Mouse (Mus musculus): Measurements from ENCODE around the gene Mag. TPM values are rescaled to one million over a fixed set of nuclear protein-coding genes. Genes with fewer than 3 reads are reported as not detected.
"Not testable (repeated sequence)": the region's sequence is repeated elsewhere in the genome, so short reads cannot be mapped to it uniquely, and the experiment has no call there.

Mag gene
- polyA plus RNA-seq, 1 experiment from 2014 or later = 0.34 TPM

- Histone ChIP-seq H3K9ac (no peak overlapping the region), H3K4me2 (no peak overlapping the region), H3K9me3 (no peaks in the 10 kb centered on the region), H3K36me3 (replicated peaks) (peaks cover 68% of the 10 kb centered on the region), H3K4me1 (peaks cover 24% of the 10 kb centered on the region), H3K27ac (no peak overlapping the region), H3K4me3 (replicated peaks) (no peak overlapping the region), H3K27me3 (no peaks in the 10 kb centered on the region)
- 92% methylated on average over 3 of the region's 3 CpGs for WGBS
- no peak for ATAC-seq (ENCODE audit: low FRiP score)
These were observed 39.4 kb upstream of the Mag start for GRCm38 (mm10) chr7:30954036-30954435.

GRCm38 (mm10) chr7:30953459-30953858, 38.8 kb upstream of the Mag start:
- Histone ChIP-seq H3K36me3 (replicated peaks) (peaks cover 66% of the 10 kb centered on the region), H3K27me3 (no peaks in the 10 kb centered on the region), H3K4me3 (replicated peaks) (no peak overlapping the region), H3K4me2 (no peak overlapping the region), H3K4me1 (peaks cover 23% of the 10 kb centered on the region), H3K27ac (no peak overlapping the region), H3K9me3 (no peaks in the 10 kb centered on the region), H3K9ac (no peak overlapping the region)
- ATAC-seq (ENCODE audit: low FRiP score) = no peak
- 87% methylated on average over 6 of the region's 6 CpGs for WGBS

- H3K36me3 ChIP-seq (replicated peaks) = peaks cover 63% of the 10 kb centered on the region
- no peak for ATAC-seq (ENCODE audit: low FRiP score)
- no peak overlapping the region for H3K9ac ChIP-seq
These were observed 38.0 kb upstream of the Mag start for GRCm38 (mm10) chr7:30952441-30953265.

GRCm38 (mm10) chr7:30949902-30950301, 35.2 kb upstream of the Mag start:
- not testable (repeated sequence) for H3K9ac ChIP-seq; H3K4me1 ChIP-seq; H3K27me3 ChIP-seq; H3K27ac ChIP-seq; H3K4me3 ChIP-seq (replicated peaks); H3K4me2 ChIP-seq; H3K9me3 ChIP-seq; ATAC-seq (ENCODE audit: low FRiP score)
- peaks cover 76% of the 10 kb centered on the region for H3K36me3 ChIP-seq (replicated peaks)
- WGBS = 87% methylated on average over 3 of the region's 3 CpGs

More at GRCm38 (mm10) chr7:30952441-30953265, 38.0 kb upstream of the Mag start:
- H3K27ac ChIP-seq = no peak overlapping the region
- no peak overlapping the region for H3K4me2 ChIP-seq
- no peak overlapping the region for H3K4me3 ChIP-seq (replicated peaks)
- H3K4me1 ChIP-seq = peaks cover 15% of the 10 kb centered on the region
- no peaks in the 10 kb centered on the region for H3K9me3 ChIP-seq
- H3K27me3 ChIP-seq = no peaks in the 10 kb centered on the region
- WGBS = 93% methylated on average over 16 of the region's 16 CpGs

- Histone ChIP-seq H3K9ac (no peak overlapping the region), H3K4me1 (no peaks in the 10 kb centered on the region), H3K4me3 (replicated peaks) (no peak overlapping the region), H3K4me2 (no peak overlapping the region), H3K27me3 (no peaks in the 10 kb centered on the region), H3K36me3 (replicated peaks) (peaks cover 37% of the 10 kb centered on the region), H3K9me3 (no peaks in the 10 kb centered on the region), H3K27ac (no peak overlapping the region)
- 0 out of 2 replicates have a peak, but pooled peaks have one; percentile 23 for ATAC-seq (ENCODE audit: low FRiP score)
- 97% methylated on average over 7 of the region's 7 CpGs for WGBS
These were observed 31.2 kb upstream of the Mag start for GRCm38 (mm10) chr7:30945876-30946275.

- 0 out of 2 replicates have a peak, but pooled peaks have one; percentile 23 for ATAC-seq (ENCODE audit: low FRiP score)
- not testable (repeated sequence) for H3K27me3 ChIP-seq; H3K4me1 ChIP-seq; H3K27ac ChIP-seq; H3K9ac ChIP-seq; H3K9me3 ChIP-seq; H3K4me2 ChIP-seq; H3K4me3 ChIP-seq (replicated peaks)
- peaks cover 33% of the 10 kb centered on the region for H3K36me3 ChIP-seq (replicated peaks)
- WGBS = 94% methylated on average over 7 of the region's 7 CpGs
These were observed 30.8 kb upstream of the Mag start for GRCm38 (mm10) chr7:30945466-30945865.

GRCm38 (mm10) chr7:30944706-30945105, 30.0 kb upstream of the Mag start:
- H3K9me3 ChIP-seq; H3K27ac ChIP-seq; H3K4me2 ChIP-seq; H3K9ac ChIP-seq; ATAC-seq (ENCODE audit: low FRiP score); H3K4me3 ChIP-seq (replicated peaks); H3K27me3 ChIP-seq; H3K4me1 ChIP-seq: not testable (repeated sequence)
- WGBS = 82% methylated on average over 2 of the region's 2 CpGs
- H3K36me3 ChIP-seq (replicated peaks) = peaks cover 26% of the 10 kb centered on the region

GRCm38 (mm10) chr7:30943909-30944635, 29.4 kb upstream of the Mag start, which contains the start of gene Hamp:
Gene Hamp (minus strand): TSS chr7:30944032.
- Histone ChIP-seq H3K9ac (no peak within 1 kb of the TSS), H3K4me2 (no peak within 1 kb of the TSS), H3K4me3 (replicated peaks) (no peak within 1 kb of the TSS), H3K27me3 (no peaks in the 10 kb centered on the region), H3K4me1 (no peaks in the 10 kb centered on the region), H3K27ac (no peak within 1 kb of the TSS), H3K36me3 (replicated peaks) (peaks cover 20% of the 10 kb centered on the region), H3K9me3 (no peaks in the 10 kb centered on the region)
- 73% methylated on average over 9 of the region's 9 CpGs for WGBS
- ATAC-seq (ENCODE audit: low FRiP score) = no peak

GRCm38 (mm10) chr7:30942365-30942764, 27.7 kb upstream of the Mag start:
- not testable (repeated sequence) for H3K27ac ChIP-seq; H3K9me3 ChIP-seq; H3K9ac ChIP-seq; H3K4me2 ChIP-seq; H3K27me3 ChIP-seq; ATAC-seq (ENCODE audit: low FRiP score); H3K4me3 ChIP-seq (replicated peaks); H3K4me1 ChIP-seq
- H3K36me3 ChIP-seq (replicated peaks) = peaks cover 15% of the 10 kb centered on the region
- 54% methylated on average over 3 of the region's 3 CpGs for WGBS

GRCm38 (mm10) chr7:30940070-30940469, 25.4 kb upstream of the Mag start:
- H3K36me3 ChIP-seq (replicated peaks); ATAC-seq (ENCODE audit: low FRiP score); H3K4me3 ChIP-seq (replicated peaks); H3K27me3 ChIP-seq; H3K4me2 ChIP-seq; H3K27ac ChIP-seq; H3K9me3 ChIP-seq; H3K9ac ChIP-seq; H3K4me1 ChIP-seq: not testable (repeated sequence)
- 80% methylated on average over 1 of the region's 1 CpGs for WGBS

- not testable (repeated sequence) for H3K27ac ChIP-seq; H3K9me3 ChIP-seq; H3K4me3 ChIP-seq (replicated peaks); H3K4me1 ChIP-seq; H3K4me2 ChIP-seq; ATAC-seq (ENCODE audit: low FRiP score); H3K9ac ChIP-seq; H3K27me3 ChIP-seq; H3K36me3 ChIP-seq (replicated peaks)
- 81% methylated on average over 6 of the region's 6 CpGs for WGBS
These were observed 20.9 kb upstream of the Mag start for GRCm38 (mm10) chr7:30935422-30936099.

GRCm38 (mm10) chr7:30924581-30924980, 9.9 kb upstream of the Mag start, which contains the start of gene Hamp2:
Gene Hamp2 (minus strand): TSS chr7:30924681.
- H3K4me3 ChIP-seq (replicated peaks); H3K36me3 ChIP-seq (replicated peaks); H3K9me3 ChIP-seq; H3K9ac ChIP-seq; ATAC-seq (ENCODE audit: low FRiP score); H3K27ac ChIP-seq; H3K27me3 ChIP-seq; H3K4me1 ChIP-seq; H3K4me2 ChIP-seq: not testable (repeated sequence)
- 83% methylated on average over 2 of the region's 2 CpGs for WGBS
